Mouse (Mus musculus): ENCODE data around the gene Xpo4. TPM values are rescaled to one million over a fixed set of nuclear protein-coding genes. Genes with fewer than 3 reads are reported as not detected.
"Not testable (repeated sequence)": the region's sequence is repeated elsewhere in the genome, so short reads cannot be mapped to it uniquely, and the experiment has no call there.

Xpo4 gene
- total RNA-seq, 2 experiments from 2014 or later: 32.9 to 33.9 TPM

- DNase-seq: no peak
Observed at GRCm38 (mm10) chr14:57682751-57683150, 17.5 kb upstream of the Xpo4 start.

- peak; percentile 87 for DNase-seq
Observed at GRCm38 (mm10) chr14:57679958-57680535, 14.8 kb upstream of the Xpo4 start.

- no peak for DNase-seq
Observed at GRCm38 (mm10) chr14:57679523-57679922, 14.3 kb upstream of the Xpo4 start.

- DNase-seq: no peak
Observed at GRCm38 (mm10) chr14:57675481-57675880, 10.3 kb upstream of the Xpo4 start.

GRCm38 (mm10) chr14:57665628-57665950, 359 bp upstream of the Xpo4 start:
- no peak for DNase-seq

GRCm38 (mm10) chr14:57664311-57664821, 864 bp downstream of the Xpo4 start:
- DNase-seq: peak; percentile 66 to 74

- peak in 1 of 2 experiments; percentile 12 for DNase-seq
Observed at GRCm38 (mm10) chr14:57663630-57664029, 1.6 kb downstream of the Xpo4 start.

- DNase-seq: no peak
Observed at GRCm38 (mm10) chr14:57658301-57658700, 6.9 kb downstream of the Xpo4 start.

- DNase-seq: no peak
Observed at GRCm38 (mm10) chr14:57657500-57657899, 7.7 kb downstream of the Xpo4 start.

GRCm38 (mm10) chr14:57656519-57656918, 8.7 kb downstream of the Xpo4 start:
- not testable (repeated sequence) for DNase-seq

- no peak for DNase-seq
Observed at GRCm38 (mm10) chr14:57649501-57649900, 15.7 kb downstream of the Xpo4 start.

- DNase-seq: no peak
Observed at GRCm38 (mm10) chr14:57646155-57646554, 19.1 kb downstream of the Xpo4 start.

GRCm38 (mm10) chr14:57639153-57639552, 26.1 kb downstream of the Xpo4 start:
- no peak for DNase-seq

GRCm38 (mm10) chr14:57634141-57634540, 31.1 kb downstream of the Xpo4 start:
- DNase-seq: peak; percentile 11 to 59

- no peak for DNase-seq
Observed at GRCm38 (mm10) chr14:57629595-57629994, 35.6 kb downstream of the Xpo4 start.

- DNase-seq: no peak
Observed at GRCm38 (mm10) chr14:57622934-57623333, 42.3 kb downstream of the Xpo4 start.

- no peak for DNase-seq
Observed at GRCm38 (mm10) chr14:57621699-57622098, 43.5 kb downstream of the Xpo4 start.

- DNase-seq: no peak
Observed at GRCm38 (mm10) chr14:57620598-57621236, 44.5 kb downstream of the Xpo4 start.

GRCm38 (mm10) chr14:57619487-57619886, 45.7 kb downstream of the Xpo4 start:
- peak in 1 of 2 experiments; percentile 54 for DNase-seq

GRCm38 (mm10) chr14:57617675-57618074, 47.6 kb downstream of the Xpo4 start:
- no peak for DNase-seq

- peak in 1 of 2 experiments; percentile 20 for DNase-seq
Observed at GRCm38 (mm10) chr14:57616339-57616965, 48.8 kb downstream of the Xpo4 start.

GRCm38 (mm10) chr14:57615828-57616227, 49.4 kb downstream of the Xpo4 start:
- DNase-seq: no peak

GRCm38 (mm10) chr14:57611034-57611433, 54.2 kb downstream of the Xpo4 start:
- no peak for DNase-seq
